Mouse (Mus musculus): ENCODE measurements around the gene Sacm1l.

Sacm1l gene

GRCm38 (mm10) chr9:123577360-123578192 lies 48.0 kb downstream of the Sacm1l start:
- DNase-seq (ENCODE audit: low spot score in 2 of 2) = no peak

- no peak for DNase-seq (ENCODE audit: low spot score in 2 of 2)
Measured at GRCm38 (mm10) chr9:123589240-123589910, 59.8 kb downstream of the Sacm1l start.

- DNase-seq (ENCODE audit: low spot score in 2 of 2) = no peak
Measured at GRCm38 (mm10) chr9:123595194-123595593, 65.6 kb downstream of the Sacm1l start.

GRCm38 (mm10) chr9:123596910-123597309 lies 67.4 kb downstream of the Sacm1l start:
- DNase-seq (ENCODE audit: low spot score in 2 of 2) = no peak

GRCm38 (mm10) chr9:123597376-123597775 lies 67.8 kb downstream of the Sacm1l start:
- DNase-seq (ENCODE audit: low spot score in 2 of 2) = no peak

GRCm38 (mm10) chr9:123601529-123601928 lies 72.0 kb downstream of the Sacm1l start:
- DNase-seq (ENCODE audit: low spot score in 2 of 2) = no peak

GRCm38 (mm10) chr9:123620311-123621098 lies 90.9 kb downstream of the Sacm1l start:
- no peak for DNase-seq (ENCODE audit: low spot score in 2 of 2)

GRCm38 (mm10) chr9:123624741-123625140 lies 95.2 kb downstream of the Sacm1l start:
- no peak for DNase-seq (ENCODE audit: low spot score in 2 of 2)

- no peak for DNase-seq (ENCODE audit: low spot score in 2 of 2)
Measured at GRCm38 (mm10) chr9:123625821-123626220, 96.3 kb downstream of the Sacm1l start.

- no peak for DNase-seq (ENCODE audit: low spot score in 2 of 2)
Measured at GRCm38 (mm10) chr9:123631666-123632065, 102.1 kb downstream of the Sacm1l start.

- no peak for DNase-seq (ENCODE audit: low spot score in 2 of 2)
Measured at GRCm38 (mm10) chr9:123632281-123632680, 102.7 kb downstream of the Sacm1l start, which contains the start of gene Slc6a20b. Slc6a20b (minus strand) TSS chr9:123632565.

GRCm38 (mm10) chr9:123632993-123633392 lies 103.4 kb downstream of the Sacm1l start:
- DNase-seq (ENCODE audit: low spot score in 2 of 2) = no peak

- DNase-seq (ENCODE audit: low spot score in 2 of 2) = no peak
Measured at GRCm38 (mm10) chr9:123636771-123637170, 107.2 kb downstream of the Sacm1l start.

GRCm38 (mm10) chr9:123638231-123638630 lies 108.7 kb downstream of the Sacm1l start:
- no peak for DNase-seq (ENCODE audit: low spot score in 2 of 2)

GRCm38 (mm10) chr9:123638668-123639089 lies 109.1 kb downstream of the Sacm1l start:
- peak; percentile 27 to 43 for DNase-seq (ENCODE audit: low spot score in 2 of 2)

GRCm38 (mm10) chr9:123640106-123640505 lies 110.5 kb downstream of the Sacm1l start:
- no peak for DNase-seq (ENCODE audit: low spot score in 2 of 2)
